Mouse (Mus musculus): ENCODE results near the gene Rpl18a. TPM values are rescaled to one million over a fixed set of nuclear protein-coding genes. Genes with fewer than 3 reads are reported as not detected.

The Rpl18a gene
- polyA plus RNA-seq, 1 experiment from 2014 or later = 4,263 TPM

GRCm38 (mm10) chr8:70850132-70850845 lies 46.9 kb downstream of the Rpl18a start:
- no peak for ATAC-seq (ENCODE audit: low FRiP score, low read depth)
- 75% methylated on average over 7 of the region's 7 CpGs for WGBS
- H3K27me3 ChIP-seq = peaks cover 6% of the 10 kb centered on the region

DNA sequence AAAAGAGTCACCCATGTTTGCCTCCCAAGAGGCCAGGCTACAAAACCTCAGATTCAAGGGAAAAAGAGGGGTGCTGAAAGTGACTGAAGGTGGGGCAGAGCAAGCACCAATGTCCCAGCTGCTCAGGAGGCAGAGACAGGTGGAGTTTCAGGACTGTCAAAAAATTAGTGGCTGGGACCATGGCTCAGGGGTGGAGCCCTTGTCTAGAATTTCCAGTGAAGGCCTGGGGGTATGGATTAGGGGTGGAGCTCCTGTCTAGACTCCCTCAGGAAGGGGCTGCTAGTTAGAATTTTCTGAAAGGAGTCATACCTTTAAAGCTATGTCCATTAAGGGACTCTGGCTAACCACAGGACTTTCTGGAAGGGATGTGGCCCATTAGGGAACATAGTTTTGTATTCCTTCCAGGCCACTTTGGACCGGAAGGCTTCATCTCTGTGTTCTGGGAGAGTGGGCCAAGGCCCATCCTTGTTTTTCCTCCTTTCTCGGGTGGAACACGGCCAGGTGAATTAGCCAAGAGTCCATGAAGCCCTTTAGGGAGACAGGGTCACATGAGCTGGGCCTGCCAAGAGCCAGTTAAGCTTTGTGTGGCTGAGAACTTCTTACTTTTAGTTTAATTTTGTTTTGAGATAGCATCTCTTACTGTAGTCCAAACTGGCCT lies 47.8 kb downstream of the Rpl18a start:
- Histone ChIP-seq H3K9me3 (no peaks in the 10 kb centered on the region), H3K27ac (no peak overlapping the region), H3K9ac (no peak overlapping the region), H3K4me1 (peaks cover 15% of the 10 kb centered on the region), H3K4me2 (replicated peaks) (no peak overlapping the region), H3K27me3 (peaks cover 6% of the 10 kb centered on the region), H3K4me3 (no peak overlapping the region), H3K36me3 (peaks cover 6% of the 10 kb centered on the region; the same call in 1 of the 2 replicates)
- 78% methylated on average over 3 of the region's 3 CpGs for WGBS
- no peak for ATAC-seq (ENCODE audit: low FRiP score, low read depth)

More at GRCm38 (mm10) chr8:70850132-70850845, 46.9 kb downstream of the Rpl18a start:
- Histone ChIP-seq H3K36me3 (peaks cover 6% of the 10 kb centered on the region; the same call in 1 of the 2 replicates), H3K9me3 (no peaks in the 10 kb centered on the region), H3K4me2 (replicated peaks) (no peak overlapping the region), H3K27ac (no peak overlapping the region), H3K9ac (no peak overlapping the region), H3K4me1 (peaks cover 15% of the 10 kb centered on the region), H3K4me3 (no peak overlapping the region)

GRCm38 (mm10) chr8:70846371-70847154 lies 50.6 kb downstream of the Rpl18a start:
- H3K9me3 ChIP-seq = no peaks in the 10 kb centered on the region
- H3K27ac ChIP-seq = no peak overlapping the region
- H3K27me3 ChIP-seq = peaks cover 6% of the 10 kb centered on the region
- H3K4me2 ChIP-seq (replicated peaks) = no peak overlapping the region
- H3K4me1 ChIP-seq = peaks cover 3% of the 10 kb centered on the region
- no peak for ATAC-seq (ENCODE audit: low FRiP score, low read depth)
- H3K9ac ChIP-seq = no peak overlapping the region
- no peak overlapping the region for H3K4me3 ChIP-seq
- no peaks in the 10 kb centered on the region for H3K36me3 ChIP-seq
- WGBS = 47% methylated on average over 15 of the region's 15 CpGs

DNA sequence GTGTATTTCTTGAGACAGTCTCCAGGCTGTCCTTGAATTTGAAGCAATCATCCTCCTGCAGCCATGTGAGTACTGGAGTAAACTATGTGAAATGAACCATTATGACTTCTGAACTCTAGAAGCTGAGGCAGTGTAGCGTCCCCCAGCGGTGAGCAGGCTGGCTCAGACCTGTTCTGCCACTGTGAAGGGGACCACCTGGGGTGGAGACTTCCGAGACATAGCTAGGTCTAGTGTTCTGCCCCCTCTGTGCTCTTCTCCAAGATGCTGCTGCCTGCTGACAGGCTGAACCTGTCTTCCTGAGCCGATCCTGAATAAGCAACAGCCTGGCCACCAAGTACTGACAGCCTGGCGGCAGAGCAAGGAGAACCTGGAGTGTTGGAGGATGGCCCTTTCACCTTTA lies 52.1 kb downstream of the Rpl18a start:
- no peak for ATAC-seq (ENCODE audit: low FRiP score, low read depth)
- WGBS = 46% methylated on average over 5 of the region's 5 CpGs
- no peaks in the 10 kb centered on the region for H3K9me3 ChIP-seq

More for the DNA sequence above, 52.1 kb downstream of the Rpl18a start:
- Histone ChIP-seq H3K4me1 (peaks cover 11% of the 10 kb centered on the region; the same call in 1 of the 2 replicates), H3K9ac (no peak overlapping the region), H3K36me3 (no peaks in the 10 kb centered on the region), H3K4me3 (no peak overlapping the region), H3K27me3 (peaks cover 6% of the 10 kb centered on the region), H3K4me2 (replicated peaks) (no peak overlapping the region), H3K27ac (no peak overlapping the region)

MicroRNA genes within 50 kb of the gene (microRNA counts, 519-probe panel; counts per million panel counts)
- microRNA mmu-miR-1969 = not detected

Small RNA genes within 50 kb of the gene (microRNA-seq; reads per million reads assigned to microRNA genes)
- 1.2 reads per million for gene Mir1969
- 0.52 reads per million for gene Mir7067

Other genes starting within 250 kb of the Rpl18a start
- gene Pgpep1, start 237.0 kb downstream of the Rpl18a start, polyA plus RNA-seq (2015; fragmentation: Nextera tagmentation; extraction: Ambion mirVana) = 68.2 and 71.1 TPM in 2 replicates
- 240 and 246 TPM in 2 replicates for gene Lsm4, start 224.2 kb downstream of the Rpl18a start, polyA plus RNA-seq (2015; fragmentation: Nextera tagmentation; extraction: Ambion mirVana)
- 57.3 and 61.1 TPM in 2 replicates for gene Jund, start 198.5 kb downstream of the Rpl18a start, polyA plus RNA-seq (2015; fragmentation: Nextera tagmentation; extraction: Ambion mirVana)
- gene Iqcn, start 194.0 kb downstream of the Rpl18a start, polyA plus RNA-seq (2015; fragmentation: Nextera tagmentation; extraction: Ambion mirVana) = not detected in 2 replicates
- gene Gm3336, start 178.9 kb downstream of the Rpl18a start, polyA plus RNA-seq (2015; fragmentation: Nextera tagmentation; extraction: Ambion mirVana) = not detected in 2 replicates
- gene Pde4c, start 173.7 kb downstream of the Rpl18a start, polyA plus RNA-seq (2015; fragmentation: Nextera tagmentation; extraction: Ambion mirVana) = 0.04 and 0.06 TPM in 2 replicates
- 18.0 and 19.6 TPM in 2 replicates for gene Rab3a, start 142.7 kb downstream of the Rpl18a start, polyA plus RNA-seq (2015; fragmentation: Nextera tagmentation; extraction: Ambion mirVana)
- gene Mpv17l2, start 136.5 kb downstream of the Rpl18a start, polyA plus RNA-seq (2015; fragmentation: Nextera tagmentation; extraction: Ambion mirVana) = 29.2 and 36.6 TPM in 2 replicates
- 78.1 and 81.3 TPM in 2 replicates for gene Pik3r2, start 120.7 kb downstream of the Rpl18a start, polyA plus RNA-seq (2015; fragmentation: Nextera tagmentation; extraction: Ambion mirVana)
- 13.1 and 14.0 TPM in 2 replicates for gene Mast3, start 92.4 kb downstream of the Rpl18a start, polyA plus RNA-seq (2015; fragmentation: Nextera tagmentation; extraction: Ambion mirVana)
- 0.06 TPM in 1 of 2 replicates, not detected in the other for gene Il12rb1, start 89.0 kb downstream of the Rpl18a start, polyA plus RNA-seq (2015; fragmentation: Nextera tagmentation; extraction: Ambion mirVana)
- 6.1 and 6.2 TPM in 2 replicates for gene Arrdc2, start 57.7 kb downstream of the Rpl18a start, polyA plus RNA-seq (2015; fragmentation: Nextera tagmentation; extraction: Ambion mirVana)
- gene Kcnn1, start 34.2 kb downstream of the Rpl18a start, polyA plus RNA-seq (2015; fragmentation: Nextera tagmentation; extraction: Ambion mirVana) = 2.9 and 4.3 TPM in 2 replicates
- gene Ccdc124, start 23.5 kb downstream of the Rpl18a start, polyA plus RNA-seq (2015; fragmentation: Nextera tagmentation; extraction: Ambion mirVana) = 113 and 117 TPM in 2 replicates
- 0.39 and 0.45 TPM in 2 replicates for gene Slc5a5, start 4.7 kb downstream of the Rpl18a start, polyA plus RNA-seq (2015; fragmentation: Nextera tagmentation; extraction: Ambion mirVana)
- 52.8 and 57.8 TPM in 2 replicates for gene Map1s, start 8.5 kb upstream of the Rpl18a start, polyA plus RNA-seq (2015; fragmentation: Nextera tagmentation; extraction: Ambion mirVana)